Mouse (Mus musculus): Measurements from ENCODE around the gene Ccdc30. TPM values are rescaled to one million over a fixed set of nuclear protein-coding genes. Genes with fewer than 3 reads are reported as not detected.
A peak's percentile ranks its signal among the peaks of the same experiment; 100 is the strongest.

The Ccdc30 gene
- polyA plus RNA-seq, 1 experiment from 2014 or later = 10.6 TPM

DNA sequence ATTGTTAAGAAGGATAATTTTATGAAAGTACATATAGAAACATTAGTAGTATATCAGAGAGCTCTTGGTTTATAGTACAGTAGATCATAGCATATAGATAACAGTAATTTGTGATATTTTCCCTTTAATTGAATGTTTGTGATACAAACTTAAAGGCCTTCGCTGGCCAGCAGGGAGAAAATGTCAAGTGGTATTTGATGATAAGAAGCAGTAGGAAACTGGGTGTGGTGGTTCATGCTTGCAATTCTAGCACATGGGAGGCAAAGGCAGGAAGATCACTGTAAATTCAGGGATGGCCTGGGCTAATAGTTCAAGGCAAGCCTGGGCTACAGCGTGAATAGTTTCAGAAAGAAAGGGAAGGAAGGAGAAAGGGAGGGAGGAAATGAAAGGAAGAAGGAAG is 9.8 kb upstream of the Ccdc30 start:
- 91% methylated on average over 2 of the region's 2 CpGs for WGBS
- H3K9ac ChIP-seq (ENCODE audit: low read length) = no peak overlapping the region
- no peak for ATAC-seq (ENCODE audit: insufficient read depth, low FRiP score, low TSS enrichment)
- no peaks in the 10 kb centered on the region for H3K36me3 ChIP-seq (ENCODE audit: control insufficient read depth, insufficient read depth, low read length)
- peaks cover 5% of the 10 kb centered on the region for H3K4me1 ChIP-seq (ENCODE audit: control insufficient read depth, insufficient read depth, low read length)
- no peak for DNase-seq (ENCODE audit: low spot score)
- H3K27ac ChIP-seq (ENCODE audit: low read depth, low read length) = no peak overlapping the region
- H3K9me3 ChIP-seq (ENCODE audit: control insufficient read depth, low read length) = no peaks in the 10 kb centered on the region
- no peak overlapping the region for H3K4me3 ChIP-seq (ENCODE audit: low read depth, low read length)
- no peak overlapping the region for H3K4me2 ChIP-seq (ENCODE audit: low read depth)
- no peaks in the 10 kb centered on the region for H3K27me3 ChIP-seq (ENCODE audit: control insufficient read depth, insufficient read depth, low read length)

DNA sequence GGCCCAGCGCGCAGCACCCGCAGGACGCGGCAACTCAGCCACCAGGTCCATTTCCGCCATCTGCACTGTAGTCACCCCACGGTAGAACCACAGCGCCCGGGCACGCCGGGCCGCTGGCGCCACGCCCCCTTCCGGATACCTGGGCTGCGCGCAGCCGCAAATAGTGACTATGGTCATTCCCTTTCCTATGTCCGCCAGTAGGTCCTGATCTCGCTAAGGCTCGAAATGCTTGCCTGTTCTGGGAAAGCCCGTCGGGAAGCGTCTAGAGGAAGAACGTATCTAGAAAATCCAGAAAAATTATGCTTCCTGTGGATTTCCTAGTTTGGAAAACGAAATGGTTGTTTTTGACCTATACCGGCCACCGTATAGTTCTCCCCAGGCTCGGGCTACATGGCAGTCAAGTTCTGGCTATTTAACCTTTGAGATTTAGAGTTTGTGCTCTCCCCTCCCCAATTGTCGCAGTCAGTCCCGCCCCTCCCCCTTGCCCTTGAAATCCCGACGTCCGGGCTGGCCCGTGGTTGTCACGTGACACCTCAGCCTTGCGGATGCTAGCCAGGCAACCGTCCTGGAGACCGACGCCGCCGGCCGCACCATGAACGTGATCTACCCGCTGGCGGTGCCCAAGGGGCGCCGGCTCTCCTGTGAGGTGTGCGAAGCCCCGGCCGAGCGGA is 7.1 kb upstream of the Ccdc30 start, which contains the start of the genes Ppcs and Zmynd12:
Gene Ppcs, minus strand, starts transcription at position 127 of the 671 bp plus-strand sequence.
Gene Zmynd12, plus strand, starts transcription at position 521 of the 671 bp plus-strand sequence.
- Histone ChIP-seq H3K4me1 (ENCODE audit: control insufficient read depth, insufficient read depth, low read length) (peaks cover 5% of the 10 kb centered on the region), H3K27me3 (ENCODE audit: control insufficient read depth, insufficient read depth, low read length) (no peaks in the 10 kb centered on the region)

DNA sequence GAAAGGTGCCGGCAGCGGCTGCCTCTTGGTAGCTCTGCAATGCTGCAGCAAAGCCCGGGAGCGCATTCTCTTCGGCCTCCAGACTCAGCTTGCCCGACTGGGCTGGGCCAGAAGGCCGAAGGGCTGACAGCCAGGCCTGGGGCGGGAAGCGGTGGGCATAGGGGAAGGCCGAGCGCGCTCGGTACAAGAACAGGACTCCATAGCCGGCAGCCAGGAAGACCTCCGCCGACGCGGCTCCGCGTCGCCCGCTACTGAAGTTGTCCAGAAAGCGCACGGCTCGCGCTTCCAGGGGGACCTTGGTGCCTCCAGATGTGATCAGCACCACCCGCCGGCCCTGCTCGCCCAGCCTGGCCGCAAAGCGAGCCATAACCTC is 6.6 kb upstream of the Ccdc30 start:
- H3K27me3 ChIP-seq (ENCODE audit: control insufficient read depth, insufficient read depth, low read length) = no peaks in the 10 kb centered on the region
- ATAC-seq (ENCODE audit: insufficient read depth, low FRiP score, low TSS enrichment) = peak; percentile 64
- H3K4me3 ChIP-seq (ENCODE audit: low read depth, low read length) = peak overlapping the region; percentile 58
- DNase-seq (ENCODE audit: low spot score) = no peak
- under 1% methylated on average over 31 of the region's 31 CpGs for WGBS
- peak overlapping the region; percentile 67 for H3K27ac ChIP-seq (ENCODE audit: low read depth, low read length)
- H3K4me2 ChIP-seq (ENCODE audit: low read depth) = peak overlapping the region; percentile 91
- H3K4me1 ChIP-seq (ENCODE audit: control insufficient read depth, insufficient read depth, low read length) = peaks cover 5% of the 10 kb centered on the region
- H3K9ac ChIP-seq (ENCODE audit: low read length) = peak overlapping the region; percentile 78
- H3K9me3 ChIP-seq (ENCODE audit: control insufficient read depth, low read length) = no peaks in the 10 kb centered on the region
- no peaks in the 10 kb centered on the region for H3K36me3 ChIP-seq (ENCODE audit: control insufficient read depth, insufficient read depth, low read length)

More for the DNA sequence above, 7.1 kb upstream of the Ccdc30 start, which contains the start of the genes Ppcs and Zmynd12:
- peak within 1 kb of the TSS; percentile 78 for H3K9ac ChIP-seq (ENCODE audit: low read length)
- WGBS = under 1% methylated on average over 52 of the region's 52 CpGs
- H3K27ac ChIP-seq (ENCODE audit: low read depth, low read length) = peak within 1 kb of the TSS; percentile 67
- H3K4me2 ChIP-seq (ENCODE audit: low read depth) = peak within 1 kb of the TSS; percentile 91
- peak; percentile 92 for ATAC-seq (ENCODE audit: insufficient read depth, low FRiP score, low TSS enrichment)
- DNase-seq (ENCODE audit: low spot score) = peak; percentile 92
- no peaks in the 10 kb centered on the region for H3K36me3 ChIP-seq (ENCODE audit: control insufficient read depth, insufficient read depth, low read length)
- H3K4me3 ChIP-seq (ENCODE audit: low read depth, low read length) = peak within 1 kb of the TSS; percentile 58
- H3K9me3 ChIP-seq (ENCODE audit: control insufficient read depth, low read length) = no peaks in the 10 kb centered on the region

DNA sequence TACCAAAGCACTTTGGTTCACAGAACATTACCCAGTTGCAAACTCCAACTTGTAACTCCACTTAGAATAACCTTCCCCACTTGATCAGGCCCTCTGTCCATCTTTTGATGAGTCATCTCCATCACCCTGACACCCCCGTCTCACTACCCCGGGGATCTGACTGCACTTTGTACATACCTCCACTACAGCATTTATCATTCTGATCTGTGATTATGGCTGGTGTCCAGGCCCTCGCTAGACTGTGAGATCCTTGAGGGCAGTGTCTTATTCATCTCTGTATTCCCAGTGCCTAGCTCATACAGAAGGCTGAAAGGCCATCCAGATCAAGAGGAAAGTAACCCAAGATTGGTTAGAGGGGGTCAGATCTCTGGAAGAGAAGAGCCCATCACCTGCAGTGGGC is 5.9 kb upstream of the Ccdc30 start:
- H3K27me3 ChIP-seq (ENCODE audit: control insufficient read depth, insufficient read depth, low read length) = no peaks in the 10 kb centered on the region
- no peaks in the 10 kb centered on the region for H3K36me3 ChIP-seq (ENCODE audit: control insufficient read depth, insufficient read depth, low read length)
- no peak overlapping the region for H3K27ac ChIP-seq (ENCODE audit: low read depth, low read length)
- H3K9me3 ChIP-seq (ENCODE audit: control insufficient read depth, low read length) = no peaks in the 10 kb centered on the region
- WGBS = 73% methylated on average over 3 of the region's 3 CpGs
- no peak for ATAC-seq (ENCODE audit: insufficient read depth, low FRiP score, low TSS enrichment)
- no peak for DNase-seq (ENCODE audit: low spot score)
- peaks cover 5% of the 10 kb centered on the region for H3K4me1 ChIP-seq (ENCODE audit: control insufficient read depth, insufficient read depth, low read length)
- peak overlapping the region; percentile 78; the same call in 1 of the 2 replicates for H3K9ac ChIP-seq (ENCODE audit: low read length)
- H3K4me3 ChIP-seq (ENCODE audit: low read depth, low read length) = peak overlapping the region; percentile 58; the same call in 1 of the 2 replicates
- peak overlapping the region; percentile 91 for H3K4me2 ChIP-seq (ENCODE audit: low read depth)

DNA sequence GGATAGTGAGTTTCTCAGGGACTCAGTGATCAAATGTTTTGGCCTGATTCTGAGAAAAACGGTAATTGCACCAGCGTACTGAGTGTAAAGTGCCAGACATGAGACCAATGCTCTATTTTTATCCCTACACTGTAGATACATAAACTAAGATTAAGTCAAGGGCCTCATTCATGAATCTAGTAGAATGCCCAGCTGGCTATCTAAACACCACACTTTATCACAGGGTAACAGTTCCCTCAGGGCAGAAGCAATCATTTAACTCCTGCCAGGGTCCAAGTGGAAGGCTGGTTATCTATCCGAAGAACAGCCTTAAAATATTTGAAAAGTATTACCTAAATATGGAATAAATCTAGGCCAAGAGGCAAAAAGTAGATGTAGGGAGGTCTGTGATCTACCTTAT is 2.6 kb upstream of the Ccdc30 start:
- ATAC-seq (ENCODE audit: insufficient read depth, low FRiP score, low TSS enrichment) (no peak), DNase-seq (ENCODE audit: low spot score) (no peak)
- H3K4me1 ChIP-seq (ENCODE audit: control insufficient read depth, insufficient read depth, low read length) = peaks cover 8% of the 10 kb centered on the region
- H3K9me3 ChIP-seq (ENCODE audit: control insufficient read depth, low read length) = no peaks in the 10 kb centered on the region
- H3K27ac ChIP-seq (ENCODE audit: low read depth, low read length) = no peak overlapping the region
- no peak overlapping the region for H3K9ac ChIP-seq (ENCODE audit: low read length)
- no peaks in the 10 kb centered on the region for H3K36me3 ChIP-seq (ENCODE audit: control insufficient read depth, insufficient read depth, low read length)
- no peak overlapping the region for H3K4me2 ChIP-seq (ENCODE audit: low read depth)
- no peaks in the 10 kb centered on the region for H3K27me3 ChIP-seq (ENCODE audit: control insufficient read depth, insufficient read depth, low read length)
- no peak overlapping the region for H3K4me3 ChIP-seq (ENCODE audit: low read depth, low read length)
- 86% methylated on average over 3 of the region's 3 CpGs for WGBS

DNA sequence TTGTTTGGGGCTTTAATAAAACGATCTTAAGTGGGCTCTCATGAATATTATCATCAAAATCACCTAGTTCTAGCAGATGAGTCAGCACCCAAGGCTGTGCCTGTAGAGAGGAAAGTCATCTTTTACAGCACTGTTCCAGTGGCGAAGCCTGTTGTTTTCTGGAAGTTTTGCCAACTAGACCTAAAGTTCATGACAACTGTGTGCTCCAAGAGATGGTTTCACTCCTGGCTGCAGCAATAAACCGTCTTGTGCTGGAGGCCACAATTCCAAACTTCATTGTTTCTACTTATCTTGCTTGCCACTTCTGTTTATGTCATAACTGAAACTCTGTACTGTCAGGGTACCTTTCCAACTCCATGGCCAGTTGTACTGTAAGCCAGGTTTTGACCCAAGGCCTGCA is 1.9 kb upstream of the Ccdc30 start:
- H3K27me3 ChIP-seq (ENCODE audit: control insufficient read depth, insufficient read depth, low read length) = no peaks in the 10 kb centered on the region
- no peak overlapping the region for H3K4me2 ChIP-seq (ENCODE audit: low read depth)
- H3K4me1 ChIP-seq (ENCODE audit: control insufficient read depth, insufficient read depth, low read length) = peaks cover 8% of the 10 kb centered on the region
- H3K9ac ChIP-seq (ENCODE audit: low read length) = no peak overlapping the region
- DNase-seq (ENCODE audit: low spot score) = no peak
- WGBS = 81% methylated on average over 3 of the region's 3 CpGs
- no peaks in the 10 kb centered on the region for H3K36me3 ChIP-seq (ENCODE audit: control insufficient read depth, insufficient read depth, low read length)
- no peak for ATAC-seq (ENCODE audit: insufficient read depth, low FRiP score, low TSS enrichment)
- no peak overlapping the region for H3K4me3 ChIP-seq (ENCODE audit: low read depth, low read length)
- no peak overlapping the region for H3K27ac ChIP-seq (ENCODE audit: low read depth, low read length)
- no peaks in the 10 kb centered on the region for H3K9me3 ChIP-seq (ENCODE audit: control insufficient read depth, low read length)

DNA sequence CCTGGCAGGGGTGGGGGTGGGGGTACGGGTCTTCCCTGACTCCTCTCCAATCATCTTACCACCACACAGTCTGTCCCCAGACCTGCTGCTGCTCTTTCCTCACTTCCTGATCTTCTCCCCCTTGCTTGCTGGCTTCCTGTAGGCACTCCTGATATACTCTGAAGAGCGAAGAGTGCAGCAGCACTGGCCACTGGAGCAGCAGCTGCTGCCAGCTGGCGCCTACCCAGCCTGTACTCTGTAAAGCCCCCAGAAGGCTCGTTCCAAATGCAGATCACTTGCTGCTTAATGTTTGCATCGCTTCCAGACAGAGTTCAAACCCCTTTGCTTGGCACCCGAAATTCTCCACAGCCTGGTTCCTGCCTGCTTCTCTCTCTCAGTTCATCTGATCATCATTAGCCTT is 2.5 kb downstream of the Ccdc30 start:
- Histone ChIP-seq H3K9me3 (ENCODE audit: control insufficient read depth, low read length) (no peaks in the 10 kb centered on the region), H3K4me2 (ENCODE audit: low read depth) (no peak overlapping the region), H3K27me3 (ENCODE audit: control insufficient read depth, insufficient read depth, low read length) (no peaks in the 10 kb centered on the region), H3K4me1 (ENCODE audit: control insufficient read depth, insufficient read depth, low read length) (peaks cover 3% of the 10 kb centered on the region; the same call in 1 of the 2 replicates), H3K9ac (ENCODE audit: low read length) (no peak overlapping the region), H3K27ac (ENCODE audit: low read depth, low read length) (no peak overlapping the region), H3K4me3 (ENCODE audit: low read depth, low read length) (no peak overlapping the region), H3K36me3 (ENCODE audit: control insufficient read depth, insufficient read depth, low read length) (no peaks in the 10 kb centered on the region)
- DNase-seq (ENCODE audit: low spot score) (no peak), ATAC-seq (ENCODE audit: insufficient read depth, low FRiP score, low TSS enrichment) (no peak)
- WGBS = 76% methylated on average over 6 of the region's 6 CpGs

DNA sequence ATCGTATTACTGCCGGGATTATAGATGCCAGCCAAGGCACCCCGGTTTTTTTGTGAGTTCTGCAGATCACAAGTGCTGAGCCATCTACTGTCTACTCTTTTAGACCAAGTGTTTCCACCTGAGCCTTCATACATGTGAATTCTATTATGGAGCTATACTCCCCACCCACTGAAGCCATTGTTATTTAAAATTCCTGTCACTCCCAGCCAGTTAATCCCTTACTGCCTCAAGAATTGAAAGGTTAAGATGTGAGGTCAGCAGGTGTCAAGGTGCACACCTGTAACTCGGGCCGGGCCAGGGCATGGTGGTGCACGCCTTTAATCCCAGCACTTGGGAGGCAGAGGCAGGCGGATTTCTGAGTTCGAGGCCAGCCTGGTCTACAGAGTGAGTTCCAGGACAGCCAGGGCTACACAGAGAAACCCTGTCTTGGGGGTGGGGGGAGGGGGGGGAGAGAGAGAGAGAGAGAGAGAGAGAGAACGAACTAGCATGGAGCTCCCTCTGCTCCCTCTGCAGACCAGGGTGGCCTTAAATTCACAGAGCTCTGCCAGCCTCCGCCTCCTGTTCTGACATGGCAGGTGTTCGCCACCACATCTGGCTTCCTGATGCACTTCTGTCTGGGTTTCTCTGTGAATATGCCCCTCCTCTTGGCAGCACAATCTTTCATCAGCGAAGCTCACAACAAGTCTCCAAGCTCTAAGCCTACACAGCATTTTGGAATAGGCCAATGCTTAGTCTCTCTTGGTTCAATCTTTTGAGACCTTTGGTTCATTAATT is 3.3 kb downstream of the Ccdc30 start:
- no peak overlapping the region for H3K4me3 ChIP-seq (ENCODE audit: low read depth, low read length)
- peaks cover 3% of the 10 kb centered on the region; the same call in 1 of the 2 replicates for H3K4me1 ChIP-seq (ENCODE audit: control insufficient read depth, insufficient read depth, low read length)
- H3K9ac ChIP-seq (ENCODE audit: low read length) = no peak overlapping the region
- ATAC-seq (ENCODE audit: insufficient read depth, low FRiP score, low TSS enrichment) (no peak), DNase-seq (ENCODE audit: low spot score) (no peak)
- no peaks in the 10 kb centered on the region for H3K9me3 ChIP-seq (ENCODE audit: control insufficient read depth, low read length)
- H3K4me2 ChIP-seq (ENCODE audit: low read depth) = no peak overlapping the region
- H3K27me3 ChIP-seq (ENCODE audit: control insufficient read depth, insufficient read depth, low read length) = no peaks in the 10 kb centered on the region
- no peak overlapping the region for H3K27ac ChIP-seq (ENCODE audit: low read depth, low read length)
- 78% methylated on average over 10 of the region's 12 CpGs for WGBS
- H3K36me3 ChIP-seq (ENCODE audit: control insufficient read depth, insufficient read depth, low read length) = no peaks in the 10 kb centered on the region

All from neural tube, embryonic 11.5 days (tissue).